Mouse (Mus musculus) urinary bladder, postnatal 10 days (tissue): ENCODE results near the gene Dlec1.
A peak's percentile ranks its signal among the peaks of the same experiment; 100 is the strongest.

Source experiments
- DNase-seq: peaks from one replicate; pipeline ENCODE4 v3.0.0; 2022; ENCODE audit warnings: low spot score

The Dlec1 gene

GRCm38 (mm10) chr9:119101992-119102782, at the start of gene Dlec1:
Gene Dlec1, plus strand, starts transcription at chr9:119102478.
- no peak for DNase-seq

- no peak for DNase-seq
These were observed 48.2 kb upstream of the Dlec1 start for GRCm38 (mm10) chr9:119053964-119054576.

- no peak for DNase-seq
These were observed 46.9 kb upstream of the Dlec1 start for GRCm38 (mm10) chr9:119055336-119055735.

GRCm38 (mm10) chr9:119058245-119058644, 44.0 kb upstream of the Dlec1 start:
- DNase-seq: no peak

- no peak for DNase-seq
These were observed 41.6 kb upstream of the Dlec1 start for GRCm38 (mm10) chr9:119060701-119061100.

- no peak for DNase-seq
These were observed 39.1 kb upstream of the Dlec1 start for GRCm38 (mm10) chr9:119063036-119063644.

- DNase-seq: no peak
These were observed 38.0 kb upstream of the Dlec1 start for GRCm38 (mm10) chr9:119064296-119064695.

- no peak for DNase-seq
These were observed 34.7 kb upstream of the Dlec1 start for GRCm38 (mm10) chr9:119067601-119068000.

- no peak for DNase-seq
These were observed 34.0 kb upstream of the Dlec1 start for GRCm38 (mm10) chr9:119068266-119068665.

- no peak for DNase-seq
These were observed 32.0 kb upstream of the Dlec1 start for GRCm38 (mm10) chr9:119070173-119070825.

- DNase-seq: no peak
These were observed 30.5 kb upstream of the Dlec1 start for GRCm38 (mm10) chr9:119071786-119072185.

GRCm38 (mm10) chr9:119073184-119073895, 28.9 kb upstream of the Dlec1 start:
- no peak for DNase-seq

- DNase-seq: no peak
These were observed 26.6 kb upstream of the Dlec1 start for GRCm38 (mm10) chr9:119075685-119076084.

- no peak for DNase-seq
These were observed 22.1 kb upstream of the Dlec1 start for GRCm38 (mm10) chr9:119080040-119080675.

- no peak for DNase-seq
These were observed 20.2 kb upstream of the Dlec1 start for GRCm38 (mm10) chr9:119082039-119082438.

GRCm38 (mm10) chr9:119082656-119083430, 19.4 kb upstream of the Dlec1 start:
- no peak for DNase-seq

GRCm38 (mm10) chr9:119083966-119084365, 18.3 kb upstream of the Dlec1 start:
- DNase-seq: no peak

- DNase-seq: no peak
These were observed 15.8 kb upstream of the Dlec1 start for GRCm38 (mm10) chr9:119086451-119086850.

- DNase-seq: no peak
These were observed 15.0 kb upstream of the Dlec1 start for GRCm38 (mm10) chr9:119087309-119087708.

- peak; percentile 71 for DNase-seq
These were observed 14.0 kb upstream of the Dlec1 start for GRCm38 (mm10) chr9:119088148-119088801.
